Mouse (Mus musculus) cerebellum, adult 2 months (tissue): ENCODE data around the gene Atg3. TPM values are rescaled to one million over a fixed set of nuclear protein-coding genes. Genes with fewer than 3 reads are reported as not detected.

Experiments used
- DNase-seq, 2 experiments: peaks; one replicate each; pipeline ENCODE4 v3.0.0; 2021
- H3K27ac ChIP-seq: fragments of 200-500 bp; 2 replicates; pipeline ENCODE4 v1.5.1; 2012; ENCODE audit warnings: low read length, control low read depth, inconsistent platforms; ENCODE audit not compliant: insufficient read depth
- H3K27me3 ChIP-seq: fragments of 200-500 bp; 2 replicates; pipeline ENCODE4 v1.6.1; 2012; ENCODE audit warnings: inconsistent platforms, mild to moderate bottlenecking, low read length, moderate library complexity; ENCODE audit not compliant: control insufficient read depth, insufficient read depth
- H3K4me1 ChIP-seq: fragments of 200-500 bp; 2 replicates; pipeline ENCODE4 v1.6.1; 2011; ENCODE audit warnings: low read length; ENCODE audit not compliant: control insufficient read depth, insufficient read depth
- H3K4me3 ChIP-seq: fragments of 200-500 bp; replicated peaks from 2 replicates; pipeline ENCODE3; 2011; ENCODE audit warnings: mild to moderate bottlenecking, low read depth, low read length, control low read depth; ENCODE audit not compliant: insufficient read depth
- CTCF ChIP-seq: fragments of 200-500 bp; IDR thresholded peaks from 2 replicates; pipeline ENCODE4 v1.5.1; 2011; ENCODE audit warnings: low read depth, mild to moderate bottlenecking, control low read depth, low read length, moderate library complexity, borderline replicate concordance; ENCODE audit not compliant: insufficient read depth
- POLR2A ChIP-seq: fragments of 200-500 bp; IDR thresholded peaks from 2 replicates; pipeline ENCODE4 v1.6.1; 2011; ENCODE audit warnings: low read length, control low read depth, borderline replicate concordance; ENCODE audit not compliant: insufficient read depth
- WGBS: fragments of 180-500 bp; shearing (Covaris S2); methylation state at CpG from one replicate; pipeline ENCODE4 v1.1.7; 2018; 5-methylcytosine and 5-hydroxymethylcytosine counted together
- polyA plus RNA-seq: library from polyadenylated mRNA; depleted of rRNA; stranded (reverse); fragments of >200 nt; gene quantifications from 2 replicates; pipeline ENCODE4 v1.2.3, GENCODE M21; 2012

Gene Atg3
- polyA plus RNA-seq, 1 experiment = 54.8 TPM

GRCm38 (mm10) chr16:45127936-45128710 is 30.5 kb upstream of the Atg3 start:
- TF ChIP-seq POLR2A (no peak), CTCF (no peak)
- no peak overlapping the region for H3K4me3 ChIP-seq
- H3K27me3 ChIP-seq = no peaks in the 10 kb centered on the region
- no peaks in the 10 kb centered on the region for H3K4me1 ChIP-seq
- 66% methylated on average over 2 of the region's 2 CpGs for WGBS
- DNase-seq = no peak
- H3K27ac ChIP-seq = no peak overlapping the region

- no peak overlapping the region for H3K4me3 ChIP-seq
- no peak for DNase-seq
- WGBS = 89% methylated on average over 5 of the region's 5 CpGs
- no peak for TF ChIP-seq POLR2A
- no peak for TF ChIP-seq CTCF
- no peak overlapping the region for H3K27ac ChIP-seq
- H3K27me3 ChIP-seq = no peaks in the 10 kb centered on the region
- no peaks in the 10 kb centered on the region for H3K4me1 ChIP-seq
Measured at GRCm38 (mm10) chr16:45141711-45142110, 16.9 kb upstream of the Atg3 start.

DNA sequence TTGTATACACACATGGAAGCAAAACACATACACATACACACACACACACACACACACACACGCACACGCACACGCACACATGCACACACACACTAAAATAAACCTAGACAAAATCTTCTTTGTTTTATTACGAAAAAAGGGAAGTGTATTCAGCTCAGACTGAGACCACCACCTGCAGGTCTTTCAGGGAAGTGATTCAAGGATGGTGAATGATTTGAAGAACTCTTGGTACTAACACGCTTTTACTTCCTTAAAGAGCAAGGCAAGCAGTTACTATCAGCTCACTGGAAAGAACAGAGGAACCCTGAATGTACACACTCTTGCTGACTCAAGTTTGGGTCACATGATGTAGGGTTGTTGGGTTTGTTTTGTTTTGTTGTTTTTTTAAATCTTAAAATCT is 16.0 kb upstream of the Atg3 start:
- 91% methylated on average over 5 of the region's 5 CpGs for WGBS
- H3K4me3 ChIP-seq = no peak overlapping the region
- TF ChIP-seq CTCF (no peak), POLR2A (no peak)
- no peaks in the 10 kb centered on the region for H3K4me1 ChIP-seq
- no peaks in the 10 kb centered on the region for H3K27me3 ChIP-seq
- no peak overlapping the region for H3K27ac ChIP-seq
- DNase-seq = no peak

GRCm38 (mm10) chr16:45145119-45145518 is 13.5 kb upstream of the Atg3 start:
- TF ChIP-seq POLR2A (no peak), CTCF (no peak)
- Histone ChIP-seq H3K4me3 (no peak overlapping the region), H3K27ac (no peak overlapping the region), H3K27me3 (no peaks in the 10 kb centered on the region), H3K4me1 (no peaks in the 10 kb centered on the region)
- WGBS = 94% methylated on average over 6 of the region's 6 CpGs
- DNase-seq = no peak

DNA sequence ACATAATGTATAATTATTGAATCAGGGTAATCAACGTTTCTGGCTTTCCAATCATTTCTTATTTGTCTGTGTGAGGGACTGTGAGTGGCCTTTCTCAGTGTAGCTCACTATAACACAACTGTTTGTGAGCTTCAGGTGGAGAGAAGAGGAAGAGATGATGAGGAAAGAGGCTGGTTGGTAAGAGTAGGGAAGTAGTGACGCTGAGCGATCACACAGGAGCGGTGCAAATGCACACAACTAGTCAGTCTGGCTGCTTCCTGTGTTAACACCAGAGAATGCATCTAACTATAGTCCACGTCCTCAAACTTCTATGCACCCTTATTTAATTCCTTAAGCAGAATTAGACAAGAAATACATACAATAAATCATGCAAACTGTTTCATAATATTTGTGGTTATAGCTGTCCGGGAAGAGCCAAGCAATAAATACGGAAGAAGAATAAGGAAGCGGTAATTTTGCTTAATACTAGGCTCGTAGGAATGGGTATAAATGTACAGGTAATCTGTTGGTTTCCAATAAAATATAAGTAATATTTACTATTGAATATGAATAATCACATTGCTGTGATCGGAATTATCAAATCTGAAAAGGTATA is 10.0 kb upstream of the Atg3 start:
- DNase-seq = no peak
- no peak overlapping the region for H3K27ac ChIP-seq
- TF ChIP-seq POLR2A (no peak), CTCF (no peak)
- no peaks in the 10 kb centered on the region for H3K4me1 ChIP-seq
- H3K27me3 ChIP-seq = no peaks in the 10 kb centered on the region
- WGBS = 96% methylated on average over 10 of the region's 10 CpGs
- no peak overlapping the region for H3K4me3 ChIP-seq

DNA sequence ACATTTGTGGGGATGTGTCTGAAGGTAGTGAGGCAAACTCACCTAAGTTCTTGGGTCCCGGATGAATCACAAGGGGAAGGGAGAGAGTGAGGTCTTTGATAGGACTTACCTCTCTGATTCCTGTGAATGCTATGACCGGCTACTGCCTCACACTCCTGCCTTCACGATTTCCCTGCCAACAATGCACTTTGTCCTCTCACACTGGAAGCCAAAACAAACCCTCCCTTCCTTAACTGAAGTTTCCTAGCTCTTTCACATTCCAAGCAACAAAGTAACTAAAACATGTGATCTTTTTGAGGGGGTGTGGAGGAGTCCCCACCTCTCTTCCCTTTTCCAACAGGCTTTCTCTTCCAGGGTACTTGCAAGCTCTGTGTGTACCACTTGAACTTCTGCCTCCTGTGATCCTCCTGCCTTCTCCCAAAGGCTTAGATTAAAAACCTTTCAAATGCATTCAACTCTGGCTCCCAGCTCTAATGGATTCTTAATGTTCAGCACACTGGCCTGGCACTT is 3.8 kb upstream of the Atg3 start:
- whole genome bisulfite sequencing = 91% methylated on average over 3 of the region's 3 CpGs
- Histone ChIP-seq H3K27ac (no peak overlapping the region), H3K4me1 (no peaks in the 10 kb centered on the region), H3K4me3 (no peak overlapping the region), H3K27me3 (no peaks in the 10 kb centered on the region)
- TF ChIP-seq CTCF (no peak), POLR2A (no peak)
- no peak for DNase-seq

GRCm38 (mm10) chr16:45158136-45158521 is 456 bp upstream of the Atg3 start:
- peak overlapping the region; percentile 36 for H3K27ac ChIP-seq
- DNase-seq = peak; percentile 84
- TF ChIP-seq POLR2A = no peak
- no peak for TF ChIP-seq CTCF
- H3K4me3 ChIP-seq = peak overlapping the region; percentile 70
- WGBS = 0% methylated on average over 20 of the region's 20 CpGs
- no peaks in the 10 kb centered on the region for H3K4me1 ChIP-seq
- no peaks in the 10 kb centered on the region for H3K27me3 ChIP-seq

DNA sequence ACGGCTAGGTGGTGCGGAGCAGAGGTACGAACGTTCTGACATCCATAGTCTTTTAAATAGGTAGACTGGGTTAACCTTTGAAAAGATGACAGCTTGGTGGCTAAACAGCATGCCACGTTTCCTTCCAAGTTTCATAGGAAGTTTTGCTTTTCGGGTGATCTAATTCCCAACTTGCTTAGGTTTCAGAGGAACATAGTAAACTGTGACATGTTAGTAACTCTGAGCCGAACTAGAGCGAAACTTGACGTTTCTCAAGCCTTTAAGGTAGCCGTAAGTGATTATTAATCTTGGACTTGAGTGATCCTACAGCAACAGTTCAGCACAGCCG is 768 bp downstream of the Atg3 start:
- 2% methylated on average over 11 of the region's 11 CpGs for WGBS
- H3K4me1 ChIP-seq = no peaks in the 10 kb centered on the region
- no peak for TF ChIP-seq CTCF
- no peak for TF ChIP-seq POLR2A
- H3K27ac ChIP-seq = peak overlapping the region; percentile 69; the same call in 1 of the 2 replicates
- no peak for DNase-seq
- no peaks in the 10 kb centered on the region for H3K27me3 ChIP-seq
- H3K4me3 ChIP-seq = peak overlapping the region; percentile 70
